Mouse (Mus musculus) brain, embryonic 14.5 days (tissue): ENCODE results near the gene Ehf.

Experiments
- CTCF ChIP-seq: fragments of 200-500 bp; IDR thresholded peaks from 2 replicates; pipeline ENCODE4 v1.5.1; 2012; ENCODE audit warnings: inconsistent platforms, mild to moderate bottlenecking, moderate library complexity, borderline replicate concordance; ENCODE audit not compliant: insufficient read depth, insufficient read length; ENCODE audit errors: extremely low read depth
- POLR2A ChIP-seq: fragments of 200-500 bp; IDR thresholded peaks from 2 replicates; pipeline ENCODE4 v1.6.1; 2012; ENCODE audit warnings: mild to moderate bottlenecking, inconsistent platforms, borderline replicate concordance; ENCODE audit not compliant: poor library complexity, insufficient read depth, insufficient read length, severe bottlenecking; ENCODE audit errors: extremely low read depth

DNA sequence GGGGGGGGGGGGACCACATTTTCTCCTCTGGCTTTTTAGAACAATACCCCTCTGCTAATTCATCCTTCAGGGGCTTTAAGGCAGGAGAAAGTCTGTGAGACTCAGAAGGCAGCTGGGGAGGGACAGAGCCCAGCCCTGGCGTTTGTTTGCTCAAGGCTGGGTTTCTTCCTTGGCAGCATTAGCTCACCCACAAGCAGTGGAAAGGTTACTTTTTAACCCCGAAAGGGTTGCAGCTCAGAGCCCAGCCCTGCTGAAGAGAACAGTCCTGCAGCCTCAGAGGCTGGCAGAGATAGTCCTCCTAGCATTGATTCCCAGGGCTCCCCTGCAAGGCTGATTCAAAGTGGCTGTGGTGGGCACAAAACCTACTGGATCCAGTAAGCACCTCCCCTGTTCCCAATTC lies 17.5 kb downstream of the Ehf start:
- no peak for TF ChIP-seq CTCF
- TF ChIP-seq POLR2A: no peak
